Mouse (Mus musculus): Measurements from ENCODE around the gene Myzap.
A peak's percentile ranks its signal among the peaks of the same experiment; 100 is the strongest.
"Not testable (repeated sequence)": the region's sequence is repeated elsewhere in the genome, so short reads cannot be mapped to it uniquely, and the experiment has no call there.

Gene Myzap

GRCm38 (mm10) chr9:71542292-71542691 lies 49.9 kb downstream of the Myzap start:
- no peak for DNase-seq

GRCm38 (mm10) chr9:71540739-71541138 lies 51.4 kb downstream of the Myzap start:
- no peak for DNase-seq

DNA sequence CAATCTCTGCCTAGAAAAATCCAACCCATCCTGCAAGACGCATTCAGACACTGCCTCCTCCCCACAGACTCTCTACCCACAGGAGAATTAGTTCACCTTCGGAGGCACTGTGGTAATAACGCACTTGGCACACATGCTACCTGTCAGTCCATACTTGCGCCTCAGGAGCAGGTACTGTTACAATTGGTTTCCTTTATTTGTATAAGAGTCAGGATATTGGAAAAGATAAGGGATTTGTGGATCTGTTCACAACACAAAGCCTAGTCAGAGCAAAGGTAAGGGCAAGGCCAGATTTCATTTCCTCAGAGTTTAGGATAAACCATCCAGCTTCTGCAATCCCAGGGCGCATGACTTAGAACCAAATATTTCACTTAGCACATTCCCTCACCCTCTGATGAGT lies 56.4 kb downstream of the Myzap start:
- DNase-seq: no peak

DNA sequence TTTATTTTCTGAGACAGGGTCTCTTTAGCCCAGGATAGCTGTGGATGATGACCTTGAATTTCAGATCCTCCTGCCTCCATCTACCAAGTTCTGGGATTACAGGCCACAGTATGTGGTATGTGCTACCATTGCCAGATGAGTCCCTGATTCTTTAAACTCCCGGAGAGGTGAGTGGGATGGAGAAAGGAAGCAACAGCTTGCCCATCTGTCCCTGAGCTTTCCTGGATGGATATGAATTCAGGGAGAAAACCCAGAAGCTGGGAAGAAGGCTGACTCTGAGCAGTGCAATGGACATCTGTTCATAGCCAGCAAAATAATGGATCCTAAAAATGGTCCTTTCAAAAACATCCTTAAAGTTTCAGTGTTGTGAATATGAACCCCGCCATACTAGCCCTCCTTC lies 57.1 kb downstream of the Myzap start:
- no peak for DNase-seq

- no peak for DNase-seq
These were observed 62.2 kb downstream of the Myzap start for GRCm38 (mm10) chr9:71529960-71530359.

GRCm38 (mm10) chr9:71527438-71527837 lies 64.7 kb downstream of the Myzap start:
- no peak for DNase-seq

GRCm38 (mm10) chr9:71523901-71524300 lies 68.3 kb downstream of the Myzap start:
- DNase-seq: no peak

DNA sequence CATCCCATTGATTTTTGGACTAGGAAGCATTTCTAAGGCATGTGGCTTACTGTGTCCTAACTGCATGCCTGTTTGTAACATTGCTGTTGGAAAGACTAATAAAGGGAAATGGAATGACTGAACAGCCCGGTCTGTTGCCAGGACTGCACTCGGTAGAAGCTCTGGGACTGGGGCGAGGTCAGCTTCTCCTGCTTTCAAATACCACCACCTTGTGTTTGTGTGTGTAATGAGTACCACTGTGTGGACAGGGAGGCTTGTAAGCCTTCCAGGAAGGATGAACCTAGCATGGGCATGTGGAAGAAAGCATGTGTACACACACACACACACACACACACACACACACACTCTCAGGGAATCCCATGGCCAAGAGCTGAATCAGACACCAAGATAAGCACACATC lies 72.3 kb downstream of the Myzap start:
- DNase-seq: no peak

GRCm38 (mm10) chr9:71517487-71517886 lies 74.7 kb downstream of the Myzap start:
- DNase-seq: no peak

- DNase-seq: peak; percentile 65 to 74
These were observed 76.3 kb downstream of the Myzap start for GRCm38 (mm10) chr9:71515862-71516261.

- no peak for DNase-seq
These were observed 78.6 kb downstream of the Myzap start for GRCm38 (mm10) chr9:71513566-71513965.

DNA sequence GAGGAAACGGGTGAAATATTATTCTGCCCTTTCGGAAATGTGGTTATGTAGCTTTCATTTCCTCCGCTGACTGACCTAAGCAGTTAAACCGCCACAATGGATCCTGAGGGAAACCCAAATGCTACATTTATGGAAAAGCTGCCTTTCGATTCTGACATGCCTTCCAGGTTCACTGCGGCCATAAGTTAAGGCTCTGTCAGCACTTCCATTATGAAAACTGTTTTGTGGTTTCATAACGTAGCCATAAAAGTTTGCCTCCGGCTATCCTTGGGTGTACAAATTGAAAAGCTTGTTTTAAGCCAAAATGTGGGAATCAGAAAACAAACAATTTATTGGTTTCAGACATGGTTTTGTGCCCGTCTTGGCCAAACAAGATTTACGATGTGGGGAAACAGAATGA lies 79.3 kb downstream of the Myzap start:
- DNase-seq: no peak

GRCm38 (mm10) chr9:71498391-71499182 lies 93.6 kb downstream of the Myzap start:
- DNase-seq: no peak

GRCm38 (mm10) chr9:71496637-71497036 lies 95.5 kb downstream of the Myzap start:
- DNase-seq: peak; percentile 36 to 47

GRCm38 (mm10) chr9:71493771-71494170 lies 98.4 kb downstream of the Myzap start:
- no peak for DNase-seq

- no peak for DNase-seq
These were observed 99.7 kb downstream of the Myzap start for GRCm38 (mm10) chr9:71492296-71493025.

DNA sequence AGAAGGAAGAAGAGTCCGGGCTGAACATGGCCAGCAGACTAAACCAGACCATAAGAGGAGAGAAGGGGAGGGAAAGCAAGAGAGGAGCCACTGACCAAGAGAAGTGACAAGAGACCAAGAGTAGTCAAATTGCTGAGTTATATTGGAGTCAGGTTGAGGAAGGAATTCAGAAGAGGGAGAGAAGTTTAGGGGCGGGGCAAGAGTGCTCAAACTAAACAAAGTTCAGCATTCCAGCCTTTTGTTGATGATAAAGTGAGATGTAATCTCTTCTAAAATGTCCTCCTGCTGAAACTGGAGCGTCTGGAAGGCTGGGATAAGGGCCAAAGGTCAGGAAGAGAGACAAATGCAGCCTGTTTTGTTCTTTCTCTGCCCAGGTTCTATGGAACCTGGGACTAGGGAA lies 102.1 kb downstream of the Myzap start:
- DNase-seq: no peak

DNA sequence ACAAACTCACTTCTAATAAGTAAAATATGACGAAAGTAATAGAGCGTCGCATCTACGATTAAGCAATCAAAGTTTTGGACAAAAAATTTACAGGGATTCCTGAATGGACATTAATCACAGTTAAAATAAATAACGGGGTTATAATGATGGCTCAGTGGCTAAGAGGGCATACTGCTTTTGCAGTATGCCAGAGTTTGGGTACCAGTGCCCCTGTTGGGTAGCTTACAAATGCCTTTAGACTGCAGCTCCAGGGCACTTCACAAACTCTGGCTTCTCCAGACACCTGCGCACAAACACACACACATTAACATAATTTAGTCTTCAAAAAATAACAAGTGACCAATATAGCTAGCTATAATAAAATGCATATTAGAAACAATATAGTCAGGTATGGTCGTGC lies 106.0 kb downstream of the Myzap start:
- DNase-seq: no peak

- peak; percentile 94 to 96 for DNase-seq
These were observed 106.6 kb downstream of the Myzap start, which contains the start of gene Polr2m for GRCm38 (mm10) chr9:71485475-71486094. TSS of gene Polr2m (minus strand) at chr9:71485935.

DNA sequence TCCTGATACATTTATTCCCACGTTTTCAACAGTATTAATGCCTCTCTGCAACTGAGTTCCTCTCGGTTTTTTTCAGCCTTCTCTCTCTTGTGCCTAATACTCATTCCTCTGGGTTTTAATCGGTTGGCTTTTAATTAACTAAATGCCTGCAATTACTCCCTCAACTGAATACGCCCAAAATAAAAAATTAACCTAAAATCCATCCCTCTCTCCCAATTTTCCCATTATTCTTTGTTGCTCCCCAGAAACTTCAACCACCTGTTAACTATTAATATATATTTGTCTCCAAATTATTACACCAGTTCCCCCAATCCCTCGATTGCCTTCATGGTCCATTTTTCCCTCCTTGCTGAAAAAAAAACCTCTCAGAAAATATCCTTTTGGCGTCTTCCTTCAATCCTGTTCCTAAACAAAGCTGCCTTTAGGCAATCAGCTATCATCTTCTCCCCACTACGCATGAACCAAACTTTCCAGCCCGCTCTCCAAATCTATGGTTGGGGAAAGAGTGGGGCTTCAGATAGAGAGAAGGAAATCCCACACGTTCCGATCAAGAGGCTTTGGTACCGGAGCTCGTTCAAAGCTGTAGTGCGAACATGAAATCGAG lies 107.2 kb downstream of the Myzap start:
- DNase-seq: peak in 1 of 2 experiments; percentile 72

- DNase-seq: not testable (repeated sequence)
These were observed 108.3 kb downstream of the Myzap start for GRCm38 (mm10) chr9:71483872-71484271.

DNA sequence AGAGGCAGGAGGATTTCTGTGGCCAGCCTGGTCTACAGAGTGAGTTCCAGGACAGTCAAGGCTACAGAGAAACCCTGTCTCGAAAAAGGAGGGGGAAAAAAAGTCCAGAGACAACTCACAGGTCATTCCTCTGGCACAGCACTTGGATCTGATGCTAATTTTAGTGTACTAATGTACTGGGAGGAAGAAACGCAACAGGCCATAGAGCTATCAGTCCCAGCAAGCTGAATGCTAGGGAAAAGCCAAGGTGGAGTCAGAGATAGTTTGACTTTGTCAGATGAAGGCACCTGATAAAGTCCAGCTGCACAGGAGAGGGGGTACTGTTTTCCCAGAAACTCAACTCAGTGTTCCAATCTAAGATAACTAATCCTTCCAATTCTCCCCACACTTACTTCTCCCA lies 111.9 kb downstream of the Myzap start:
- DNase-seq: no peak

- DNase-seq: no peak
These were observed 112.7 kb downstream of the Myzap start for GRCm38 (mm10) chr9:71479413-71479812.
